In the genomic region with DNA sequence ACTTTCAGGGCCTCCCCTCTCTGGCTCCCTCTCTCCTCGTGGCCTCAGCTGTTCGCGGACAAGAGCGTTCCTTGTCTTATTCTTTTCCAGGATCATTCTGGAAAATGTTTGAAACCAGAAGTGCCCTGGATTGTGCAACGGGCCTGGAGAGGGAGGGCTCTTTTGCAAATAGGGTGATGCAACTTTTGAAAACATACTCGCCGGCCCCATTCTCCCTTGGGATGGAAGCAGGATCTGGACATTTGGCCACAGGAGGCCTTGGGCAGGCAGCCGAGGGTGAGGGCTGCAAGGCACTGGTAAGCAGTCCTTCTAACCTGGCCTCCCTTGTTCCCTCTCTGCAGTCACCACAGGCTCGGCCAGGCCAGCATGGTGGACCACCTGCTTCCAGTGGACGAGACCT, we compare ENCODE assay signal across 10 mouse cellular contexts. TPM values are rescaled to one million over a fixed set of nuclear protein-coding genes. Genes with fewer than 3 reads are reported as not detected.
DNase-seq lines count a peak whose midpoint lies in the region; ATAC-seq lines count a peak whose summit lies in the region.
"Had no signal": no experiment of that assay in that cellular context is flagged by ENCODE, and none has a peak within 500 bp of the region (broad histone marks: within the 10 kb centered on the region; RNA-seq: fewer than 3 reads in every experiment).

No protein-coding gene starts in this region.

- peak overlapping the region; percentile 43; the same call in 1 of the 2 replicates for H3K9ac ChIP-seq in liver, embryonic 13.5 days
- no peak overlapping the region for H3K9ac ChIP-seq in hindbrain, embryonic 12.5 days
- H3K9ac ChIP-seq: heart, embryonic 15.5 days had no signal

- ATAC-seq in liver, embryonic 13.5 days (ENCODE audit: low read depth) = no peak
- no peak for ATAC-seq in hindbrain, embryonic 12.5 days (ENCODE audit: low FRiP score)

- peaks cover 23% of the 10 kb centered on the region for H3K4me1 ChIP-seq in liver, embryonic 13.5 days (replicated peaks)
- H3K4me1 ChIP-seq in hindbrain, embryonic 12.5 days = peaks cover 20% of the 10 kb centered on the region

- peak overlapping the region; percentile 14; the same call in 1 of the 2 replicates for H3K4me3 ChIP-seq in liver, embryonic 13.5 days (replicated peaks)
- H3K4me3 ChIP-seq in hindbrain, embryonic 12.5 days = no peak overlapping the region
- H3K4me3 ChIP-seq: heart, embryonic 15.5 days had no signal

- no peaks in the 10 kb centered on the region for H3K36me3 ChIP-seq in liver, embryonic 13.5 days
- H3K36me3 ChIP-seq in hindbrain, embryonic 12.5 days = no peaks in the 10 kb centered on the region

- H3K4me2 ChIP-seq in liver, embryonic 13.5 days = peak overlapping the region; percentile 45
- no peak overlapping the region for H3K4me2 ChIP-seq in hindbrain, embryonic 12.5 days (replicated peaks)
- H3K4me2 ChIP-seq: heart, embryonic 15.5 days had no signal

- DNase-seq in adrenal gland, adult (ENCODE audit: inconsistent age in 2 of 2, low spot score in 1 of 2) = peak; percentile 51 to 86
- no peak for DNase-seq in adrenal gland, postnatal 4 days (ENCODE audit: low spot score in 2 of 2)
- peak; percentile 13 to 65 for DNase-seq in urinary bladder, adult 18-20 months (ENCODE audit: low spot score in 2 of 2)
- no peak for DNase-seq in urinary bladder, adult 2 months (ENCODE audit: low spot score)
- DNase-seq in liver, embryonic 13.5 days = no peak
- DNase-seq in yolk sac, embryonic 10.5 days (ENCODE audit: low spot score) = no peak
- no peak for DNase-seq in thymus, postnatal 4 days

- H3K27me3 ChIP-seq in liver, embryonic 13.5 days = peaks cover 41% of the 10 kb centered on the region
- peaks cover 26% of the 10 kb centered on the region for H3K27me3 ChIP-seq in hindbrain, embryonic 12.5 days

- WGBS in liver, embryonic 13.5 days (ENCODE audit: insufficient replicate concordance) = 62% methylated on average over 10 of the region's 10 CpGs
- 82% methylated on average over 10 of the region's 10 CpGs for WGBS in hindbrain, embryonic 12.5 days

- H3K27ac ChIP-seq in liver, embryonic 13.5 days = peak overlapping the region; percentile 73
- no peak overlapping the region for H3K27ac ChIP-seq in hindbrain, embryonic 12.5 days
- H3K27ac ChIP-seq: heart, embryonic 15.5 days had no signal

- H3K9me3 ChIP-seq in liver, embryonic 13.5 days (replicated peaks) = no peaks in the 10 kb centered on the region
- no peaks in the 10 kb centered on the region for H3K9me3 ChIP-seq in hindbrain, embryonic 12.5 days (replicated peaks)
- H3K9me3 ChIP-seq: heart, embryonic 15.5 days had no signal

RNA-seq across cellular contexts. Expression of a gene that starts 3.7 kb away (rescaled TPM):
- total RNA-seq in adrenal gland, postnatal 4 days (2021) = 10 to 100 TPM; 14.3 to 15.0 TPM
- 15.5 and 18.5 TPM in 2 replicates for polyA plus RNA-seq in urinary bladder, adult 2 months (2012; rRNA removed)
- polyA plus RNA-seq in liver, embryonic 13.5 days (2015; fragmentation: Nextera tagmentation; extraction: Ambion mirVana) = 7.8 and 9.1 TPM in 2 replicates
- polyA plus RNA-seq in hindbrain, embryonic 12.5 days (2016; fragmentation: Nextera tagmentation; extraction: Ambion mirVana) = 6.3 and 6.9 TPM in 2 replicates

RNA-seq across cellular contexts. Expression of a gene that starts 20.1 kb away (rescaled TPM):
- 10 to 100 TPM; 70.6 to 81.5 TPM for total RNA-seq in adrenal gland, postnatal 4 days (2021)
- polyA plus RNA-seq in urinary bladder, adult 2 months (2012; rRNA removed) = 6.2 and 7.2 TPM in 2 replicates
- polyA plus RNA-seq in liver, embryonic 13.5 days (2015; fragmentation: Nextera tagmentation; extraction: Ambion mirVana) = 12.3 and 13.1 TPM in 2 replicates
- 13.0 and 19.4 TPM in 2 replicates for polyA plus RNA-seq in hindbrain, embryonic 12.5 days (2016; fragmentation: Nextera tagmentation; extraction: Ambion mirVana)

RNA-seq across cellular contexts. Expression of a gene that starts 37.5 kb away (rescaled TPM):
- under 1 TPM; 0.14 to 0.76 TPM for total RNA-seq in adrenal gland, postnatal 4 days (2021)
- 1.3 and 2.2 TPM in 2 replicates for polyA plus RNA-seq in urinary bladder, adult 2 months (2012; rRNA removed)
- 0.22 TPM in 1 of 2 replicates, not detected in the other for polyA plus RNA-seq in liver, embryonic 13.5 days (2015; fragmentation: Nextera tagmentation; extraction: Ambion mirVana)
- 2.8 and 3.8 TPM in 2 replicates for polyA plus RNA-seq in hindbrain, embryonic 12.5 days (2016; fragmentation: Nextera tagmentation; extraction: Ambion mirVana)
- polyA plus RNA-seq: spleen, adult 2 months had no signal

Comparison
In these comparisons a context has a peak if more than half of its experiments do, and no peak if none do; other contexts are left out.
1. DNase-seq: peak in adrenal gland, adult (2 of 2) and urinary bladder, adult 18-20 months (2 of 2); none in adrenal gland, postnatal 4 days (0 of 2), urinary bladder, adult 2 months (single experiment), liver, embryonic 13.5 days (single experiment), yolk sac, embryonic 10.5 days (single experiment) and thymus, postnatal 4 days (single experiment).